ENCODE assay signal across 10 mouse cellular contexts in the genomic region with DNA sequence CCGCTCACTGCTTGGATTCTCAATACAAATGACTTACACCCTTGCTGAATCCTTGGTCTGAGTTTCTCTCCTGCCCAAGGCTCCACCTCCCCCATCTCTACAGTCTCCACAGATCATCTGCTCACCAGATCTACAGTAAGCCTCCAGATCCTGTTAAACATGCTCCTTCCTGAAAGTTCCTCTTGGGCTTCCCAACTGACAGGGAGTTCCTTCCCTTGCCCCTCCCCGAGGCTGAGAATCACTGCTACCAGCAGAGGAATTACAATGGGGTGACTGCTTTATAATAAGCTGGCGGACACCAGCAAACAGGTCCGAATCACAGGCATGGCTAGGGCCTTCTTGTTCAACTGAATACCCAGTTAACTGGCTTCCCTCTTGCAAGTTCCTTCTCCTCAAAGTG. TPM values are rescaled to one million over a fixed set of nuclear protein-coding genes. Genes with fewer than 3 reads are reported as not detected.
DNase-seq lines count a peak whose midpoint lies in the region; ATAC-seq and TF ChIP-seq lines count a peak whose summit lies in the region.
"Had no signal": no experiment of that assay in that cellular context is flagged by ENCODE, and none has a peak within 500 bp of the region (broad histone marks: within the 10 kb centered on the region; RNA-seq: fewer than 3 reads in every experiment).

No protein-coding gene starts in this region.

- no peaks in the 10 kb centered on the region for H3K9me3 ChIP-seq in heart, embryonic 13.5 days
- no peaks in the 10 kb centered on the region for H3K9me3 ChIP-seq in kidney, embryonic 14.5 days (ENCODE audit: control insufficient read depth, low read length)
- H3K9me3 ChIP-seq in liver, postnatal 0 days (ENCODE audit: low read length): no peaks in the 10 kb centered on the region

- no peak for TF ChIP-seq CTCF in bone marrow macrophage, adult 2 months (IDR thresholded peaks at IDR 0.05; ENCODE audit: low read depth, low read length)
- TF ChIP-seq CTCF in liver, postnatal 0 days (IDR thresholded peaks at IDR 0.05; ENCODE audit: low read depth): no peak

- H3K27ac ChIP-seq in heart, embryonic 13.5 days (replicated peaks): peak overlapping the region; percentile 62
- peak overlapping the region; percentile 79 for H3K27ac ChIP-seq in bone marrow macrophage, adult 2 months (ENCODE audit: insufficient read depth, low read depth, low read length)
- H3K27ac ChIP-seq in kidney, embryonic 14.5 days (ENCODE audit: low read depth, low read length): 0 out of 2 replicates have a peak overlapping the region, but pooled peaks have one; percentile 9
- H3K27ac ChIP-seq in liver, postnatal 0 days (ENCODE audit: low read depth): peak overlapping the region; percentile 66

- H3K4me2 ChIP-seq in heart, embryonic 13.5 days: no peak overlapping the region
- no peak overlapping the region for H3K4me2 ChIP-seq in kidney, embryonic 14.5 days (replicated peaks; ENCODE audit: low read depth, low read length)
- H3K4me2 ChIP-seq in liver, postnatal 0 days (ENCODE audit: low read depth, low read length): no peak overlapping the region

- no peak for ATAC-seq in heart, embryonic 13.5 days (ENCODE audit: extremely low read depth, insufficient number of reproducible peaks, low FRiP score, low TSS enrichment)
- no peak for ATAC-seq in kidney, embryonic 14.5 days (ENCODE audit: low FRiP score, low TSS enrichment)
- ATAC-seq in liver, postnatal 0 days: no peak
- no peak for ATAC-seq in granulocyte monocyte progenitor cell, adult 5-6 weeks (replicated peaks; ENCODE audit: poor library complexity, severe bottlenecking)
- ATAC-seq: CD4-positive, CD25-positive, alpha-beta regulatory T cell, adult 4 months; Patski had no signal

- no peak for TF ChIP-seq EP300 in liver, postnatal 0 days (IDR thresholded peaks at IDR 0.05; ENCODE audit: low read depth)

- WGBS in heart, embryonic 13.5 days: 58% methylated on average over 4 of the region's 4 CpGs
- 73% methylated on average over 4 of the region's 4 CpGs for WGBS in kidney, embryonic 14.5 days
- 57% methylated on average over 4 of the region's 4 CpGs for WGBS in liver, postnatal 0 days (ENCODE audit: insufficient replicate concordance)

- no peak overlapping the region for H3K9ac ChIP-seq in heart, embryonic 13.5 days
- H3K9ac ChIP-seq in kidney, embryonic 14.5 days (ENCODE audit: low read depth, low read length): no peak overlapping the region
- no peak overlapping the region for H3K9ac ChIP-seq in liver, postnatal 0 days (replicated peaks)

- H3K27me3 ChIP-seq in heart, embryonic 13.5 days (replicated peaks): no peaks in the 10 kb centered on the region
- no peaks in the 10 kb centered on the region for H3K27me3 ChIP-seq in kidney, embryonic 14.5 days (ENCODE audit: control insufficient read depth, insufficient read depth, low read length)
- no peaks in the 10 kb centered on the region for H3K27me3 ChIP-seq in liver, postnatal 0 days (ENCODE audit: insufficient read depth, low read length)
- H3K27me3 ChIP-seq: Patski had no signal

- H3K4me1 ChIP-seq in heart, embryonic 13.5 days: peaks cover 25% of the 10 kb centered on the region
- peaks cover 30% of the 10 kb centered on the region for H3K4me1 ChIP-seq in bone marrow macrophage, adult 2 months (ENCODE audit: control insufficient read depth, insufficient read depth, low read length)
- 0 out of 2 replicates have a peak, but pooled peaks cover 3% of the 10 kb centered on the region for H3K4me1 ChIP-seq in kidney, embryonic 14.5 days (ENCODE audit: control insufficient read depth, insufficient read depth, low read length)
- peaks cover 11% of the 10 kb centered on the region for H3K4me1 ChIP-seq in liver, postnatal 0 days (ENCODE audit: insufficient read depth)

- no peak for TF ChIP-seq POLR2A in bone marrow macrophage, adult 2 months (IDR thresholded peaks at IDR 0.05; ENCODE audit: borderline replicate concordance, low read depth, low read length)

- H3K36me3 ChIP-seq in heart, embryonic 13.5 days: no peaks in the 10 kb centered on the region
- H3K36me3 ChIP-seq in kidney, embryonic 14.5 days (ENCODE audit: control insufficient read depth, insufficient read depth, low read length): no peaks in the 10 kb centered on the region
- H3K36me3 ChIP-seq in liver, postnatal 0 days (replicated peaks; ENCODE audit: insufficient read depth, low read length): no peaks in the 10 kb centered on the region

- no peak for DNase-seq in heart, postnatal 4 days
- DNase-seq in liver, postnatal 0 days: no peak
- no peak for DNase-seq in embryo, embryonic 10.5 days (ENCODE audit: low spot score)

- H3K4me3 ChIP-seq in heart, embryonic 13.5 days: no peak overlapping the region
- no peak overlapping the region for H3K4me3 ChIP-seq in bone marrow macrophage, adult 2 months (ENCODE audit: insufficient read depth, low read length)
- H3K4me3 ChIP-seq in kidney, embryonic 14.5 days (ENCODE audit: low read length): no peak overlapping the region
- no peak overlapping the region for H3K4me3 ChIP-seq in liver, postnatal 0 days (ENCODE audit: low read depth, low read length)
- H3K4me3 ChIP-seq: erythroblast, embryonic 14.5 days had no signal

RNA-seq across cellular contexts. Expression of a gene that starts 46.6 kb away (rescaled TPM):
- polyA plus RNA-seq in heart, embryonic 13.5 days (2015; fragmentation: Nextera tagmentation; extraction: Ambion mirVana): 0.36 and 0.59 TPM in 2 replicates
- total RNA-seq in heart, postnatal 4 days (2021): 1 to 10 TPM; 1.2 to 1.8 TPM
- 1.1 and 1.2 TPM in 2 replicates for polyA plus RNA-seq in bone marrow macrophage, adult 2 months (2012; ENCODE audit: insufficient read depth, insufficient read length, missing spikeins)
- 0.84 and 1.6 TPM in 2 replicates for polyA plus RNA-seq in kidney, embryonic 14.5 days (2014; fragmentation: Nextera tagmentation; extraction: Ambion mirVana)
- polyA plus RNA-seq in liver, postnatal 0 days (2015; fragmentation: Nextera tagmentation; extraction: Ambion mirVana): 0.18 and 0.28 TPM in 2 replicates
- 6.2 and 6.3 TPM in 2 replicates for total RNA-seq in granulocyte monocyte progenitor cell, adult 5-6 weeks (2014; fragmentation: Nextera tagmentation)
- 11.0 and 15.1 TPM in 2 replicates for total RNA-seq in granulocyte monocyte progenitor cell, adult 5-6 weeks (2017)

Comparison
In these comparisons a context has a peak if more than half of its experiments do, and no peak if none do; other contexts are left out.
1. H3K27ac ChIP-seq: peak in every context shown above with its lines; median percentile 79 in bone marrow macrophage, adult 2 months; 66 in liver, postnatal 0 days; 62 in heart, embryonic 13.5 days; 9 in kidney, embryonic 14.5 days.